Mouse (Mus musculus): Measurements from ENCODE around the gene Elmod3.

DNA sequence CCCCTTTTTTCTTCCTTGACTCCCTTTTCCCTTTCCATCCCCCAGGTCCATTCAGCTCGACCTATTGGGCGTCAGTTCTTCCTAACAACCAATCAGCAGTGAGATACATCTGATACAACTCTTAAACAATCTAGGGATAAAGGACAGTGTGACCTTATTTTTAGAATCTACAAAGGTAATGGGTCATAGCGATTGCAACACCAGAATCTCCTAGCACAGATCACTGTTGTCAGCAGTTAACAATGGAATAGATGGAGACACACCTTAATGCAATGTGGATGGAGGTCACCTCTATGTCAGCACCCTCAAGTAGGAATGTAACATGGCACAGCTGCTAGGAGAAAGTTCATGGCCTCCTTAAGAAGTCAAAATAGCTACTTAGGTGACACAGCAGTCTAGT lies 24.7 kb upstream of the Elmod3 start:
- TF ChIP-seq CTCF (IDR thresholded peaks at IDR 0.05; ENCODE audit: borderline replicate concordance, insufficient read depth, low read depth, low read length), result no peak
- TF ChIP-seq POLR2A (IDR thresholded peaks at IDR 0.05; ENCODE audit: borderline replicate concordance, insufficient read depth, low read length), result no peak

Measured in cerebellum, adult 2 months (tissue).